Mouse (Mus musculus) CD4-positive, CD25-positive, alpha-beta regulatory T cell (primary cell): ENCODE measurements around the gene Rubcnl. TPM values are rescaled to one million over a fixed set of nuclear protein-coding genes. Genes with fewer than 3 reads are reported as not detected.

Source experiments
- polyA plus RNA-seq: library from polyadenylated mRNA; unstranded; fragments of 100-300 nt; shearing (Covaris generic); gene quantifications from one replicate; pipeline ENCODE4 v1.2.1, GENCODE M21; 2017

Gene Rubcnl
- 0.42 TPM for polyA plus RNA-seq

GRCm38 (mm10) chr14:75015856-75016714, at the start of gene Rubcnl:
Gene Rubcnl (plus strand): TSS chr14:75016027.

Other genes starting within 250 kb of the Rubcnl start
- 62.8 TPM for gene Lrch1, start 68.2 kb upstream of the Rubcnl start, polyA plus RNA-seq
- 0.12 TPM for gene Lrrc63, start 114.9 kb downstream of the Rubcnl start, polyA plus RNA-seq
- gene Lcp1, start 115.1 kb downstream of the Rubcnl start, polyA plus RNA-seq = 1,093 TPM
- gene Cpb2, start 226.3 kb downstream of the Rubcnl start, polyA plus RNA-seq = not detected